Mouse (Mus musculus) adrenal gland (tissue): ENCODE data around the gene Hagh.

ENCODE experiments used
- intact Hi-C: fragments of 180-260 bp; cut with DNase I; formaldehyde crosslinking; loops from one replicate; pipeline ENCODE4 v1.15.1; 2025
- long read RNA-seq, 2 experiments: library from polyadenylated mRNA; unstranded; transcript quantifications; one replicate each; pipeline ENCODE4 v2.0.0; 2020; ENCODE audit warnings: borderline replicate concordance in 1 of 2; ENCODE audit not compliant: insufficient replicate concordance in 1 of 2

Gene Hagh
- long read RNA-seq, experiment 1, transcript Hagh-202 (9 exons, 1,191 nt), result major isoform, 100 of 114 reads
- long read RNA-seq, experiment 1, partial matches to known transcripts, result 3 of 114 reads
- long read RNA-seq, experiment 1, other reads (novel, unspliced or antisense), result 10 of 114 reads
- long read RNA-seq, experiment 2, transcript Hagh-202 (9 exons, 1,191 nt), result major isoform, 114 of 129 reads
- long read RNA-seq, experiment 2, partial matches to known transcripts, result 9 of 129 reads
- long read RNA-seq, experiment 2, other reads (novel, unspliced or antisense), result 6 of 129 reads

- intact Hi-C loops, result loop anchor here (5.0 kb wide), 1 partner anchor 37 kb away; no protein-coding TSS in a partner anchor
These were observed at the start of gene Hagh for GRCm38 (mm10) chr17:24839842-24840241. Gene Hagh, plus strand, starts transcription at chr17:24840143.

GRCm38 (mm10) chr17:24792190-24792589, 47.8 kb upstream of the Hagh start:
- intact Hi-C loops, result no loop called here

- intact Hi-C loops, result no loop called here
These were observed 45.2 kb upstream of the Hagh start for GRCm38 (mm10) chr17:24794791-24795190.

- intact Hi-C loops, result no loop called here
These were observed 43.0 kb upstream of the Hagh start for GRCm38 (mm10) chr17:24796969-24797368.

- intact Hi-C loops, result no loop called here
These were observed 41.7 kb upstream of the Hagh start for GRCm38 (mm10) chr17:24798229-24798628.

- intact Hi-C loops, result no loop called here
These were observed 40.5 kb upstream of the Hagh start for GRCm38 (mm10) chr17:24799476-24799875.

GRCm38 (mm10) chr17:24800524-24800923, 39.4 kb upstream of the Hagh start:
- intact Hi-C loops, result no loop called here

- intact Hi-C loops, result no loop called here
These were observed 35.7 kb upstream of the Hagh start, which contains the start of gene Meiob for GRCm38 (mm10) chr17:24803952-24804951. Gene Meiob, plus strand, starts transcription at chr17:24804289.

- intact Hi-C loops, result no loop called here
These were observed 28.7 kb upstream of the Hagh start for GRCm38 (mm10) chr17:24811211-24811610.

- intact Hi-C loops, result no loop called here
These were observed 27.7 kb upstream of the Hagh start for GRCm38 (mm10) chr17:24812215-24812614.

- intact Hi-C loops, result no loop called here
These were observed 24.7 kb upstream of the Hagh start for GRCm38 (mm10) chr17:24815256-24815655.

GRCm38 (mm10) chr17:24817503-24817902, 22.4 kb upstream of the Hagh start:
- intact Hi-C loops, result loop anchor here (2.0 kb wide), 1 partner anchor 71 kb away; no protein-coding TSS in a partner anchor

- intact Hi-C loops, result loop anchor here (2.0 kb wide), 1 partner anchor 81 kb away; the partner anchor contains the start of gene Msrb1
These were observed 21.8 kb upstream of the Hagh start for GRCm38 (mm10) chr17:24818172-24818571.

GRCm38 (mm10) chr17:24819469-24819868, 20.5 kb upstream of the Hagh start:
- intact Hi-C loops, result loop anchor here (2.0 kb wide), 1 partner anchor 83 kb away; the partner anchor contains the start of gene Msrb1

GRCm38 (mm10) chr17:24821351-24822280, 18.3 kb upstream of the Hagh start:
- intact Hi-C loops, result no loop called here

- intact Hi-C loops, result loop anchor here (5.0 kb wide), 1 partner anchor 37 kb away; no protein-coding TSS in a partner anchor
These were observed 398 bp downstream of the Hagh start for GRCm38 (mm10) chr17:24840341-24840740.

- intact Hi-C loops, result loop anchor here (5.0 kb wide), 1 partner anchor 36 kb away; no protein-coding TSS in a partner anchor
These were observed 1.2 kb downstream of the Hagh start for GRCm38 (mm10) chr17:24841133-24841532.

GRCm38 (mm10) chr17:24842631-24843030, 2.7 kb downstream of the Hagh start:
- intact Hi-C loops, result loop anchor here (5.0 kb wide), 1 partner anchor 35 kb away; no protein-coding TSS in a partner anchor

GRCm38 (mm10) chr17:24844525-24844924, 4.6 kb downstream of the Hagh start:
- intact Hi-C loops, result loop anchor here (5.0 kb wide), 1 partner anchor 33 kb away; no protein-coding TSS in a partner anchor

GRCm38 (mm10) chr17:24847386-24847785, 7.4 kb downstream of the Hagh start:
- intact Hi-C loops, result no loop called here
